Mouse (Mus musculus): Measurements from ENCODE around the gene Bola1. TPM values are rescaled to one million over a fixed set of nuclear protein-coding genes. Genes with fewer than 3 reads are reported as not detected.
A peak's percentile ranks its signal among the peaks of the same experiment; 100 is the strongest.
"Not testable (repeated sequence)": the region's sequence is repeated elsewhere in the genome, so short reads cannot be mapped to it uniquely, and the experiment has no call there.

Bola1 gene
- total and polyA plus RNA-seq, 3 experiments = 115 to 124 TPM; not detected in 1

GRCm38 (mm10) chr3:96240799-96241197 lies 21.3 kb upstream of the Bola1 start:
- Histone ChIP-seq H3K4me1 (ENCODE audit: control insufficient read depth in 1 of 2, insufficient read depth in 2 of 2, low read length in 2 of 2) (peaks cover 13 to 41% of the 10 kb centered on the region in 2 experiments), H3K79me2 (ENCODE audit: control insufficient read depth, insufficient read depth, low read length, poor library complexity) (peaks cover 7% of the 10 kb centered on the region), H3K27me3 (ENCODE audit: control insufficient read depth in 1 of 2, insufficient read depth in 2 of 2, low read length in 2 of 2) (no peaks in the 10 kb centered on the region), H3K9ac (ENCODE audit: control insufficient read depth, low read depth, low read length, poor library complexity, severe bottlenecking) (peak overlapping the region; percentile 90), H3K36me3 (ENCODE audit: control insufficient read depth in 1 of 2, insufficient read depth in 2 of 2, low read length in 2 of 2) (peaks cover 0 to 49% of the 10 kb centered on the region in 2 experiments; a peak in 2 of 4 replicates), H3K4me3 (ENCODE audit: control insufficient read depth in 1 of 2, insufficient read depth in 1 of 2, low read depth in 2 of 2, low read length in 2 of 2) (peak overlapping the region; percentile 38 to 55), H3K9me3 (replicated peaks; ENCODE audit: insufficient read depth, low read length) (no peaks in the 10 kb centered on the region), H3K27ac (ENCODE audit: control insufficient read depth, low read depth, low read length) (peak overlapping the region; percentile 92)
- DNase-seq (ENCODE audit: low read depth, low spot score) = peak; percentile 73
- no peak for TF ChIP-seq ZKSCAN1 (IDR thresholded peaks at IDR 0.05; ENCODE audit: low read depth, low read length)
- TF ChIP-seq MAX (IDR thresholded peaks at IDR 0.05; ENCODE audit: low read length) = no peak
- TF ChIP-seq UBTF (IDR thresholded peaks at IDR 0.05; ENCODE audit: borderline replicate concordance, insufficient read depth, low read depth, low read length) = no peak
- TF ChIP-seq USF1 (IDR thresholded peaks at IDR 0.05; ENCODE audit: low read depth, low read length) = no peak

- 0 out of 2 replicates have a peak, but pooled peaks have one; percentile 6 for TF ChIP-seq POLR2AphosphoS5 (IDR thresholded peaks at IDR 0.05; ENCODE audit: borderline replicate concordance, low read depth, low read length)
- peak in 1 of 2 experiments; percentile 68; a peak in 2 of 4 replicates for TF ChIP-seq POLR2A (IDR thresholded peaks at IDR 0.05; ENCODE audit: control insufficient read depth in 1 of 2, insufficient read depth in 1 of 2, low read depth in 1 of 2, low read length in 2 of 2, poor library complexity in 1 of 2)
- H3K79me2 ChIP-seq (ENCODE audit: control insufficient read depth, insufficient read depth, low read length, poor library complexity); H3K9me3 ChIP-seq (replicated peaks; ENCODE audit: insufficient read depth, low read length); H3K27me3 ChIP-seq (ENCODE audit: control insufficient read depth in 1 of 2, insufficient read depth in 2 of 2, low read length in 2 of 2): not testable (repeated sequence)
- H3K9ac ChIP-seq (ENCODE audit: control insufficient read depth, low read depth, low read length, poor library complexity, severe bottlenecking) = peak within 1 kb of the TSS; percentile 90
- peaks cover 13 to 41% of the 10 kb centered on the region in 2 experiments for H3K4me1 ChIP-seq (ENCODE audit: control insufficient read depth in 1 of 2, insufficient read depth in 2 of 2, low read length in 2 of 2)
- H3K36me3 ChIP-seq (ENCODE audit: control insufficient read depth in 1 of 2, insufficient read depth in 2 of 2, low read length in 2 of 2) = peaks cover 0 to 49% of the 10 kb centered on the region in 2 experiments; a peak in 2 of 4 replicates
- peak; percentile 94 for DNase-seq (ENCODE audit: low read depth, low spot score)
- peak within 1 kb of the TSS; percentile 38 to 55 for H3K4me3 ChIP-seq (ENCODE audit: control insufficient read depth in 1 of 2, insufficient read depth in 1 of 2, low read depth in 2 of 2, low read length in 2 of 2)
- peak within 1 kb of the TSS; percentile 92 for H3K27ac ChIP-seq (ENCODE audit: control insufficient read depth, low read depth, low read length)
These were observed 20.7 kb upstream of the Bola1 start, which contains the start of gene Hist2h2aa2 for GRCm38 (mm10) chr3:96239949-96240798. Gene Hist2h2aa2 (minus strand): TSS chr3:96240276.

GRCm38 (mm10) chr3:96238954-96239793 lies 19.7 kb upstream of the Bola1 start, which contains the start of gene Hist2h3c2:
Gene Hist2h3c2 (minus strand): TSS chr3:96239127.
- Histone ChIP-seq H3K9ac (ENCODE audit: control insufficient read depth, low read depth, low read length, poor library complexity, severe bottlenecking) (peak within 1 kb of the TSS; percentile 74), H3K4me3 (ENCODE audit: control insufficient read depth in 1 of 2, insufficient read depth in 1 of 2, low read depth in 2 of 2, low read length in 2 of 2) (peak within 1 kb of the TSS; percentile 1 to 57), H3K27ac (ENCODE audit: control insufficient read depth, low read depth, low read length) (peak within 1 kb of the TSS; percentile 93), H3K4me1 (ENCODE audit: control insufficient read depth in 1 of 2, insufficient read depth in 2 of 2, low read length in 2 of 2) (peaks cover 10 to 39% of the 10 kb centered on the region in 2 experiments), H3K36me3 (ENCODE audit: control insufficient read depth in 1 of 2, insufficient read depth in 2 of 2, low read length in 2 of 2) (peaks cover 0 to 42% of the 10 kb centered on the region in 2 experiments; a peak in 2 of 4 replicates)
- TF ChIP-seq POLR2A (IDR thresholded peaks at IDR 0.05; ENCODE audit: control insufficient read depth in 1 of 2, insufficient read depth in 1 of 2, low read depth in 1 of 2, low read length in 2 of 2, poor library complexity in 1 of 2) (peak in 1 of 2 experiments; percentile 56; a peak in 1 of 4 replicates), POLR2AphosphoS5 (IDR thresholded peaks at IDR 0.05; ENCODE audit: borderline replicate concordance, low read depth, low read length) (peak; percentile 90)
- DNase-seq (ENCODE audit: low read depth, low spot score); H3K9me3 ChIP-seq (replicated peaks; ENCODE audit: insufficient read depth, low read length); H3K27me3 ChIP-seq (ENCODE audit: control insufficient read depth in 1 of 2, insufficient read depth in 2 of 2, low read length in 2 of 2); H3K79me2 ChIP-seq (ENCODE audit: control insufficient read depth, insufficient read depth, low read length, poor library complexity): not testable (repeated sequence)
